Mouse (Mus musculus) small intestine, adult 2 months (tissue): ENCODE data around the gene Grifin.

Experiments
- CTCF ChIP-seq: fragments of 200-500 bp; IDR thresholded peaks from 2 replicates; pipeline ENCODE4 v1.5.1; 2012; ENCODE audit warnings: low read depth, mild to moderate bottlenecking, control low read depth, inconsistent platforms, low read length, moderate library complexity, mixed read lengths; ENCODE audit not compliant: insufficient replicate concordance, insufficient read length; ENCODE audit errors: extremely low read depth
- POLR2A ChIP-seq: fragments of 200-500 bp; IDR thresholded peaks from 2 replicates; pipeline ENCODE4 v1.6.1; 2012; ENCODE audit warnings: low read depth, mild to moderate bottlenecking, control low read depth, inconsistent platforms, low read length, moderate library complexity

- TF ChIP-seq CTCF (no peak), POLR2A (no peak)
These were observed 8.0 kb downstream of the Grifin start for GRCm38 (mm10) chr5:140556859-140557258.
